9 mouse cellular contexts compared by ENCODE assay signal in the genomic region with DNA sequence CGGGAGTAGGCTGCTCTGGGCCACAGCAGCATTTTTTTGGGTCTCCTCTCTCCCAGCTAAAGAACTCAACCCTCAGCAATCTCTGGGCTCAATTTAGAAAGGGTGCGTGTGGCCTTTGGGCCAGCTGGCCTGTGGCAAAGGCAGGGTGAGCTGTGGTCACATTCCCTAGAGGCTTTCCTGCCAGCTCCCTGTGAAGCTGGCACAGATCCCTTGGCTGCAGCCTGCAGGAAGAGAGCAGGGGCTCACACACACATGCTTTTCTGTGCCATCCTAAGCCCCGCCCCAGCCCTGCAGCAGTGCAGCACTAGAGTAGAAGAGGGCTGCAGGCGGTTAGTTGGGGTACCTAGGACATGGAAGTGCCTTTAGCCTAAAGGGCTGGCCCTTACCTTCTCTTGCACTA. TPM values are rescaled to one million over a fixed set of nuclear protein-coding genes. Genes with fewer than 3 reads are reported as not detected.
DNase-seq lines count a peak whose midpoint lies in the region; ATAC-seq lines count a peak whose summit lies in the region.
"Had no signal": no experiment of that assay in that cellular context is flagged by ENCODE, and none has a peak within 500 bp of the region (broad histone marks: within the 10 kb centered on the region; RNA-seq: fewer than 3 reads in every experiment).

No protein-coding gene starts in this region.

- peak; percentile 70 for ATAC-seq in cerebellum, adult (ENCODE audit: insufficient number of reproducible peaks, low FRiP score, low TSS enrichment)
- 0 out of 2 replicates have a peak, but pooled peaks have one; percentile 23 for ATAC-seq in lung, embryonic 16.5 days (ENCODE audit: low read depth)
- ATAC-seq in hindbrain, embryonic 16.5 days: peak; percentile 60; the same call in 1 of the 2 replicates
- no peak for ATAC-seq in activated CD4-positive, CD25-positive, alpha-beta regulatory T cell, adult 4 months

- DNase-seq in cerebellum, postnatal 4 days (ENCODE audit: low spot score in 2 of 2): no peak
- no peak for DNase-seq in lung, postnatal 25 days (ENCODE audit: low spot score)
- DNase-seq in cerebellum, postnatal 36 days: peak; percentile 30 to 36
- DNase-seq in urinary bladder, postnatal 4 days (ENCODE audit: low spot score in 2 of 2): no peak

- no peak overlapping the region for H3K4me3 ChIP-seq in lung, embryonic 16.5 days (ENCODE audit: low read length)
- no peak overlapping the region for H3K4me3 ChIP-seq in hindbrain, embryonic 16.5 days (ENCODE audit: low read length)
- H3K4me3 ChIP-seq: neural tube, embryonic 12.5 days had no signal

- H3K36me3 ChIP-seq in lung, embryonic 16.5 days (ENCODE audit: control insufficient read depth, insufficient read depth, low read length): no peaks in the 10 kb centered on the region
- no peaks in the 10 kb centered on the region for H3K36me3 ChIP-seq in hindbrain, embryonic 16.5 days (ENCODE audit: control insufficient read depth, insufficient read depth, low read length)
- H3K36me3 ChIP-seq: neural tube, embryonic 12.5 days had no signal

- no peak overlapping the region for H3K27ac ChIP-seq in lung, embryonic 16.5 days (ENCODE audit: low read length)
- H3K27ac ChIP-seq in hindbrain, embryonic 16.5 days (ENCODE audit: low read depth, low read length): no peak overlapping the region
- H3K27ac ChIP-seq: neural tube, embryonic 12.5 days had no signal

- WGBS in lung, embryonic 16.5 days: 65% methylated on average over 4 of the region's 4 CpGs
- 66% methylated on average over 4 of the region's 4 CpGs for WGBS in hindbrain, embryonic 16.5 days

- H3K9ac ChIP-seq in lung, embryonic 16.5 days (ENCODE audit: low read length): no peak overlapping the region
- no peak overlapping the region; the same call in 1 of the 2 replicates for H3K9ac ChIP-seq in hindbrain, embryonic 16.5 days (ENCODE audit: low read depth, low read length)
- H3K9ac ChIP-seq: neural tube, embryonic 12.5 days had no signal

- no peak overlapping the region for H3K4me2 ChIP-seq in lung, embryonic 16.5 days (ENCODE audit: low read depth, low read length)
- no peak overlapping the region for H3K4me2 ChIP-seq in hindbrain, embryonic 16.5 days (ENCODE audit: low read length)
- H3K4me2 ChIP-seq: neural tube, embryonic 12.5 days had no signal

- no peaks in the 10 kb centered on the region for H3K9me3 ChIP-seq in lung, embryonic 16.5 days (ENCODE audit: control insufficient read depth, low read length)
- no peaks in the 10 kb centered on the region for H3K9me3 ChIP-seq in hindbrain, embryonic 16.5 days (ENCODE audit: control insufficient read depth, low read length)
- H3K9me3 ChIP-seq: neural tube, embryonic 12.5 days had no signal

- no peaks in the 10 kb centered on the region; the same call in none of the 2 replicates for H3K27me3 ChIP-seq in lung, embryonic 16.5 days (ENCODE audit: control insufficient read depth, insufficient read depth, low read depth, low read length)
- peaks cover 7% of the 10 kb centered on the region for H3K27me3 ChIP-seq in hindbrain, embryonic 16.5 days (replicated peaks; ENCODE audit: control insufficient read depth, insufficient read depth, low read length)

- peaks cover 14% of the 10 kb centered on the region for H3K4me1 ChIP-seq in lung, embryonic 16.5 days (replicated peaks; ENCODE audit: control insufficient read depth, insufficient read depth, low read length)
- no peaks in the 10 kb centered on the region for H3K4me1 ChIP-seq in hindbrain, embryonic 16.5 days (ENCODE audit: control insufficient read depth, insufficient read depth, low read depth, low read length)

RNA-seq across cellular contexts. Expression of a gene that starts 38.7 kb away (rescaled TPM):
- polyA plus RNA-seq in lung, embryonic 16.5 days (2015; fragmentation: Nextera tagmentation; extraction: Ambion mirVana): 138 and 146 TPM in 2 replicates
- polyA plus RNA-seq in hindbrain, embryonic 16.5 days (2015; fragmentation: Nextera tagmentation; extraction: Ambion mirVana): 365 and 381 TPM in 2 replicates
- 10 to 100 TPM; 44.0 to 44.2 TPM for polyA plus RNA-seq in activated CD4-positive, CD25-positive, alpha-beta regulatory T cell, adult 4 months (2017; shearing (Covaris generic))

Comparison
In these comparisons a context has a peak if more than half of its experiments do, and no peak if none do; other contexts are left out.
1. DNase-seq: peak in cerebellum, postnatal 36 days (2 of 2); none in cerebellum, postnatal 4 days (0 of 2), lung, postnatal 25 days (single experiment) and urinary bladder, postnatal 4 days (0 of 2).